Mouse (Mus musculus) heart, adult 2 months (tissue): Measurements from ENCODE around the gene Phyh. TPM values are rescaled to one million over a fixed set of nuclear protein-coding genes. Genes with fewer than 3 reads are reported as not detected.

Experiments
- DNase-seq, 2 experiments: peaks; one replicate each; pipeline ENCODE4 v3.0.0; 2021
- H3K27ac ChIP-seq: fragments of 200-600 bp; 2 replicates; pipeline ENCODE4 v1.8.1; 2022
- H3K27me3 ChIP-seq: fragments of 200-500 bp; 2 replicates; pipeline ENCODE4 v1.6.1; 2012; ENCODE audit warnings: mild to moderate bottlenecking, low read length, inconsistent platforms, mixed read lengths; ENCODE audit not compliant: control insufficient read depth, insufficient read depth
- H3K36me3 ChIP-seq: fragments of 200-500 bp; 2 replicates; pipeline ENCODE4 v1.6.1; 2012; ENCODE audit warnings: low read length, inconsistent platforms; ENCODE audit not compliant: control insufficient read depth, insufficient read depth
- H3K4me1 ChIP-seq: fragments of 200-500 bp; 2 replicates; pipeline ENCODE4 v1.6.1; 2011; ENCODE audit warnings: low read length; ENCODE audit not compliant: control insufficient read depth, insufficient read depth
- H3K4me3 ChIP-seq: fragments of 200-600 bp; 2 replicates; pipeline ENCODE4 v1.8.1; 2022
- H3K79me2 ChIP-seq: fragments of 200-500 bp; replicated peaks from 2 replicates; pipeline ENCODE4 v1.6.1; 2012; ENCODE audit warnings: mild to moderate bottlenecking, inconsistent platforms, low read length, moderate library complexity, mixed read lengths; ENCODE audit not compliant: control insufficient read depth, insufficient read depth
- H3K9ac ChIP-seq: fragments of 200-500 bp; 2 replicates; pipeline ENCODE4 v1.6.1; 2012; ENCODE audit warnings: low read depth, mild to moderate bottlenecking, control low read depth, inconsistent platforms, low read length, mixed read lengths
- CTCF ChIP-seq: fragments of 200-600 bp; IDR thresholded peaks from 2 replicates; pipeline ENCODE4 v1.8.1; 2022; ENCODE audit warnings: antibody characterized with exemption, mild to moderate bottlenecking, moderate library complexity
- EP300 ChIP-seq: fragments of 200-500 bp; IDR thresholded peaks from 2 replicates; pipeline ENCODE4 v1.6.1; 2011; ENCODE audit warnings: low read depth, low read length, control low read depth; ENCODE audit not compliant: insufficient read depth
- POLR2A ChIP-seq: fragments of 200-500 bp; IDR thresholded peaks from 2 replicates; pipeline ENCODE4 v1.6.1; 2011; ENCODE audit warnings: mild to moderate bottlenecking, low read depth, low read length, control low read depth; ENCODE audit not compliant: insufficient read depth
- WGBS: fragments of 180-500 bp; shearing (Covaris S2); methylation state at CpG from one replicate; pipeline ENCODE4 v1.1.7; 2018; 5-methylcytosine and 5-hydroxymethylcytosine counted together
- intact Hi-C: fragments of 180-260 bp; cut with DNase I; formaldehyde crosslinking; loops from one replicate; pipeline ENCODE4 v1.15.1; 2025
- polyA plus RNA-seq: library from polyadenylated mRNA; depleted of rRNA; stranded (reverse); fragments of >200 nt; gene quantifications from 2 replicates; pipeline ENCODE4 v1.2.3, GENCODE M21; 2012; rRNA removed
- total RNA-seq, 2 experiments: library from RNA; stranded (reverse); gene quantifications; 2 replicates each; pipeline ENCODE4 v1.2.3; 2021

Phyh gene
- total and polyA plus RNA-seq, 3 experiments, result 620 to 904 (median 743) TPM

GRCm38 (mm10) chr2:4983987-4984386 lies 65.2 kb downstream of the Phyh start:
- no peaks in the 10 kb centered on the region for H3K79me2 ChIP-seq
- no peak overlapping the region for H3K27ac ChIP-seq
- no peak for DNase-seq
- H3K4me3 ChIP-seq, result no peak overlapping the region
- no peaks in the 10 kb centered on the region for H3K27me3 ChIP-seq
- intact Hi-C loops, result no loop called here
- no peak overlapping the region for H3K9ac ChIP-seq
- TF ChIP-seq POLR2A (no peak), CTCF (no peak), EP300 (no peak)
- H3K4me1 ChIP-seq, result no peaks in the 10 kb centered on the region
- 37% methylated on average over 5 of the region's 5 CpGs for WGBS
- H3K36me3 ChIP-seq, result no peaks in the 10 kb centered on the region

GRCm38 (mm10) chr2:4985000-4985399 lies 66.2 kb downstream of the Phyh start:
- no peak for DNase-seq
- WGBS, result 73% methylated on average over 6 of the region's 6 CpGs
- no peak overlapping the region for H3K4me3 ChIP-seq
- H3K27ac ChIP-seq, result no peak overlapping the region
- no peaks in the 10 kb centered on the region for H3K36me3 ChIP-seq
- H3K9ac ChIP-seq, result no peak overlapping the region
- intact Hi-C loops, result no loop called here
- TF ChIP-seq POLR2A (no peak), CTCF (no peak), EP300 (no peak)
- no peaks in the 10 kb centered on the region for H3K79me2 ChIP-seq
- no peaks in the 10 kb centered on the region for H3K27me3 ChIP-seq
- H3K4me1 ChIP-seq, result no peaks in the 10 kb centered on the region

- Histone ChIP-seq H3K4me3 (no peak overlapping the region), H3K27me3 (no peaks in the 10 kb centered on the region), H3K79me2 (no peaks in the 10 kb centered on the region), H3K9ac (no peak overlapping the region), H3K36me3 (no peaks in the 10 kb centered on the region), H3K27ac (no peak overlapping the region), H3K4me1 (no peaks in the 10 kb centered on the region)
- no peak for DNase-seq
- TF ChIP-seq EP300, result no peak
- no peak for TF ChIP-seq CTCF
- TF ChIP-seq POLR2A, result no peak
- 84% methylated on average over 4 of the region's 4 CpGs for WGBS
- intact Hi-C loops, result no loop called here
Observed at GRCm38 (mm10) chr2:4986798-4987197, 68.0 kb downstream of the Phyh start.

- intact Hi-C loops, result no loop called here
- Histone ChIP-seq H3K4me1 (no peaks in the 10 kb centered on the region), H3K9ac (no peak overlapping the region), H3K4me3 (no peak overlapping the region), H3K27me3 (no peaks in the 10 kb centered on the region), H3K36me3 (no peaks in the 10 kb centered on the region), H3K27ac (no peak overlapping the region), H3K79me2 (no peaks in the 10 kb centered on the region)
- DNase-seq, result no peak
- TF ChIP-seq CTCF (no peak), POLR2A (no peak), EP300 (no peak)
- 73% methylated on average over 8 of the region's 8 CpGs for WGBS
Observed at GRCm38 (mm10) chr2:4987388-4988180, 68.8 kb downstream of the Phyh start.

Other genes with a start within 250 kb of the Phyh start
- gene Bend7, start 201.2 kb upstream of the Phyh start, total RNA-seq, result 1 to 10 TPM; 4.5 to 5.5 TPM
- 2.9 and 3.9 TPM in 2 replicates for gene Bend7, start 201.2 kb upstream of the Phyh start, polyA plus RNA-seq
- 10 to 100 TPM; 12.2 to 12.8 TPM for gene Sephs1, start 37.5 kb upstream of the Phyh start, total RNA-seq
- gene Sephs1, start 37.5 kb upstream of the Phyh start, polyA plus RNA-seq, result 8.6 and 14.6 TPM in 2 replicates
- not detected for gene Ucma, start 57.1 kb downstream of the Phyh start, total RNA-seq
- 0.88 and 1.4 TPM in 2 replicates for gene Ucma, start 57.1 kb downstream of the Phyh start, polyA plus RNA-seq
- gene Mcm10, start 93.8 kb downstream of the Phyh start, total RNA-seq, result under 1 TPM; 0.31 to 0.39 TPM
- gene Mcm10, start 93.8 kb downstream of the Phyh start, polyA plus RNA-seq, result 0.14 and 0.85 TPM in 2 replicates
- gene Optn, start 145.0 kb downstream of the Phyh start, total RNA-seq, result 10 to 100 TPM; 76.3 to 100.0 TPM
- 16.5 and 18.6 TPM in 2 replicates for gene Optn, start 145.0 kb downstream of the Phyh start, polyA plus RNA-seq
- 1 to 10 TPM; 3.9 to 4.0 TPM for gene Ccdc3, start 218.8 kb downstream of the Phyh start, total RNA-seq
- gene Ccdc3, start 218.8 kb downstream of the Phyh start, polyA plus RNA-seq, result 5.0 and 6.6 TPM in 2 replicates